Mouse (Mus musculus) hindbrain, embryonic 15.5 days (tissue): ENCODE measurements around the gene Islr2. TPM values are rescaled to one million over a fixed set of nuclear protein-coding genes. Genes with fewer than 3 reads are reported as not detected.

Experiments used
- ATAC-seq: fragments of 200-750 bp; cut with Nextera tagmentation; 2 replicates; pipeline ENCODE4 v1.8.0; 2017; ENCODE audit warnings: low read depth, moderate number of reproducible peaks, moderate TSS enrichment; ENCODE audit not compliant: low FRiP score
- H3K27ac ChIP-seq: fragments of 300-500 bp; sonication (generic); replicated peaks from 2 replicates; pipeline ENCODE4 v1.5.1; 2015; ENCODE audit warnings: mild to moderate bottlenecking, inconsistent platforms
- H3K27me3 ChIP-seq: fragments of 300-500 bp; sonication (generic); 2 replicates; pipeline ENCODE4 v1.6.1; 2015; ENCODE audit warnings: control low read depth, inconsistent platforms
- H3K36me3 ChIP-seq: fragments of 300-500 bp; sonication (generic); 2 replicates; pipeline ENCODE4 v1.6.1; 2015; ENCODE audit warnings: control low read depth, inconsistent platforms
- H3K4me1 ChIP-seq: fragments of 300-500 bp; sonication (generic); replicated peaks from 2 replicates; pipeline ENCODE4 v1.6.1; 2015; ENCODE audit warnings: control low read depth, inconsistent platforms
- H3K4me2 ChIP-seq: fragments of 300-500 bp; sonication (generic); 2 replicates; pipeline ENCODE4 v1.6.1; 2015; ENCODE audit warnings: moderate library complexity, mild to moderate bottlenecking, inconsistent platforms
- H3K4me3 ChIP-seq: fragments of 300-500 bp; sonication (generic); 2 replicates; pipeline ENCODE4 v1.5.1; 2015; ENCODE audit warnings: mild to moderate bottlenecking, inconsistent platforms
- H3K9ac ChIP-seq: fragments of 300-500 bp; sonication (generic); 2 replicates; pipeline ENCODE4 v1.6.1; 2015; ENCODE audit warnings: inconsistent platforms
- H3K9me3 ChIP-seq: fragments of 300-500 bp; sonication (generic); 2 replicates; pipeline ENCODE4 v1.6.1; 2016; ENCODE audit warnings: control low read depth, inconsistent platforms
- WGBS: fragments of 180-500 bp; shearing (Covaris S2); methylation state at CpG from one replicate; pipeline ENCODE4 v1.1.7; 2015; 5-methylcytosine and 5-hydroxymethylcytosine counted together
- polyA plus RNA-seq: library from polyadenylated mRNA; unstranded; fragments of >200 nt; fragmentation: Nextera tagmentation; extraction: Ambion mirVana; gene quantifications from 2 replicates; pipeline ENCODE4 v1.2.1, GENCODE M21; 2015

Islr2 gene
- polyA plus RNA-seq, 1 experiment from 2014 or later = 27.6 TPM

DNA sequence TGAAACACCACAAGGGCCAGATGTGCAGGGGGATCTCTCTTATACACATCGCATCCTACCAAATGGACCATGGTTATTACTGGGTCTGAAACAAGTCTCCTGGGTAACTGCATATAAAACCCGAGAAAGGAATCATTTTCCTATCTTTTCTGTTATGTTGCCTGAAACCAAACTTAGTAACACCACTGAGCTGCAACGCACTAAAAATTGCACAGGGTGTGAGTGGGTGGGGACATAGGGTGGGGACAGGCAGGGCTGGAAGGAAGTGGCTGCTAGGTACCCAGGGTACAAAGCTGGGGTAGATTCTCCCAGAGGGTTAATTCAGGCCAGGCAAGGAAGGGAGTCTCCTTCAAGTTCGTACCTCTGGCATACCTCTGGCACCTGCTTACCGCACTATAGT, 38.6 kb upstream of the Islr2 start:
- 82% methylated on average over 5 of the region's 5 CpGs for WGBS

DNA sequence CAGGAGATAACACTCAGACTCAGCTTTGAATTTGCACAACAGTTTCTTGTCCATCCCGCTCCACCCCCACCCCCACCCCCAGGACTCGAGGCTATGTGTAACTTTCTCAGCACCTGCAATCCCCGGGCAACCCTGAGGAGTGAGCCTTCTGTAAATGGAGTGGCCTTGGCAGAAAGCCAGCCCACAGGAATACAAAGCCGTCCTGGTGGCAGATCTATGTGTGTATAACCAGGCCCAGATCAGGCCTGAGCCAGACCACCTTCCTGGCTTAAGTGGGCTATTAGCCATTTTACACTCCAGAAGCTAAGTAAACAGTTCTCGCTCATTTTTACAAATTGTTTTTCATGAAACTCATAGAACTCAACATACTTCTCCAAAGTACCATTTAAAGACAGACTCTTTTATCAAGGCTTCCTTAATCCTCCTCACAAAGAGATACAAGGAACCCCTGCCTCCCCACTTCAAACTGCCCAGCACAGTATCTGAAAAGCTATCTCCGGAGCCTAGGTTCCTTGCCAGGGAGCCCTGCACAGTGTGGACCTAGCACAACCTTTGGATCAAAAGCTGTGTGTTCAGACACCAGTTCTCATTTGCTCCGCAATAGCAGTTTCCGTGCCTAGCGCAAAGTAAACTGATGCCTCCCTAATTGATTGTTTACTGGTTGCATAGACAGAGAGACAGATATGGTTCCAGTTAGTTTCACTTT, 37.8 kb upstream of the Islr2 start:
- no peak overlapping the region for H3K4me2 ChIP-seq
- H3K9me3 ChIP-seq = no peaks in the 10 kb centered on the region
- peak overlapping the region; percentile 20; the same call in 1 of the 2 replicates for H3K27ac ChIP-seq
- H3K9ac ChIP-seq = no peak overlapping the region
- peak; percentile 56; the same call in 1 of the 2 replicates for ATAC-seq
- peaks cover 15% of the 10 kb centered on the region for H3K4me1 ChIP-seq
- no peaks in the 10 kb centered on the region for H3K36me3 ChIP-seq
- 52% methylated on average over 9 of the region's 9 CpGs for WGBS
- H3K4me3 ChIP-seq = no peak overlapping the region
- H3K27me3 ChIP-seq = no peaks in the 10 kb centered on the region

More for the DNA sequence above, 38.6 kb upstream of the Islr2 start:
- Histone ChIP-seq H3K9me3 (no peaks in the 10 kb centered on the region), H3K4me1 (peaks cover 21% of the 10 kb centered on the region), H3K27me3 (no peaks in the 10 kb centered on the region), H3K9ac (no peak overlapping the region), H3K4me2 (no peak overlapping the region), H3K4me3 (no peak overlapping the region), H3K27ac (no peak overlapping the region), H3K36me3 (no peaks in the 10 kb centered on the region)
- no peak for ATAC-seq

DNA sequence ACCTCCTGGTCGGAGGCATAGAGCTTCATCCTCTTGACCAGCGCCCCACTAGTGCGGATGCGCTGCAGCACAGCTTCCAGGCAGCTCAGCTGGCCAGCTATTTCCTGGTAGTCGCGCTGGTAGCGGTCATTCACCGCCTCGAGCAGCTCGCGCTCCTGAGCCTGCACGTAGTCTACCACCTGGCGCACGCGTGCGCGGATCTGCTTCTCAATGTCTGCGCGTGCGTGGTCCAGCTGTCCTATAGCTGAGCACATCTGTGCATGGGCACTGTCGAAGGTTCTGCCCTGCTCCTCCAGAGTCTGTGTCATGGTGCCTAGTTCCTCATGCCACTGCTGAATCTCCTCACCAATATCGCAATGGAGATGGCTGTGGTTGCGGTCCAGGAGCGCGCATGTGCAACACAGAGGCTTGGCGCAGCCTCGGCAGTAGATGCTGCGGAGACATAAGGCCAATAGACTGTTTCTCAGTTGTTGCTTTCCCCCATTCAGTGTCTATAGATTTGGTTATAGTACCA, 30.4 kb upstream of the Islr2 start:
- Histone ChIP-seq H3K4me3 (no peak overlapping the region), H3K27me3 (no peaks in the 10 kb centered on the region), H3K4me2 (no peak overlapping the region), H3K4me1 (no peaks in the 10 kb centered on the region), H3K36me3 (no peaks in the 10 kb centered on the region), H3K9ac (no peak overlapping the region), H3K9me3 (no peaks in the 10 kb centered on the region), H3K27ac (no peak overlapping the region)
- WGBS = 98% methylated on average over 28 of the region's 28 CpGs
- ATAC-seq = no peak

DNA sequence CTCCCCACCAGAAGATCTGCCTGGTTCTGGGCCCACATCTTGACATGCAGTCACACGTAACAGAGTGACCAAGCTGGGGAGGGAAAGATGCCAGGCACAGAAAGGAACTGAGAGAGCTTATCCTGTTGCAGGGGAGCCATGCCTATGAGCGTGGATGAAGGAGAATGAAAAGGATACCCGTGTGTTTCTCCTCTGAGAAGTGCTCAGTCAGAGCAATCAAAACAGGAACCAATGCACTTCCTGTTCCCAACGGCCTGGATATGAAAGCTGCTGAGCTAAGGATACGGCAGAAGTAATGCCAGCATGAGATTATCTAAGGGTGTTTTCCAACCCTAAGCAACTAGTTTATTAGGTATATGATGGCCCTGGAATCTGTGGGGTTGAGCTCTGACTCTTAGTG, 28.3 kb upstream of the Islr2 start:
- Histone ChIP-seq H3K4me2 (no peak overlapping the region), H3K4me3 (no peak overlapping the region), H3K36me3 (no peaks in the 10 kb centered on the region), H3K9ac (no peak overlapping the region), H3K27me3 (no peaks in the 10 kb centered on the region), H3K4me1 (no peaks in the 10 kb centered on the region), H3K9me3 (no peaks in the 10 kb centered on the region), H3K27ac (no peak overlapping the region)
- 77% methylated on average over 5 of the region's 5 CpGs for WGBS
- no peak for ATAC-seq

- H3K4me3 ChIP-seq = no peak overlapping the region
- no peak overlapping the region for H3K27ac ChIP-seq
- H3K36me3 ChIP-seq = no peaks in the 10 kb centered on the region
- H3K4me1 ChIP-seq = no peaks in the 10 kb centered on the region
- no peak overlapping the region for H3K9ac ChIP-seq
- H3K27me3 ChIP-seq = no peaks in the 10 kb centered on the region
- H3K4me2 ChIP-seq = no peak overlapping the region
- no peak for ATAC-seq
- H3K9me3 ChIP-seq = no peaks in the 10 kb centered on the region
- 77% methylated on average over 6 of the region's 6 CpGs for WGBS
Observed at GRCm38 (mm10) chr9:58231746-58232145, 27.6 kb upstream of the Islr2 start.

DNA sequence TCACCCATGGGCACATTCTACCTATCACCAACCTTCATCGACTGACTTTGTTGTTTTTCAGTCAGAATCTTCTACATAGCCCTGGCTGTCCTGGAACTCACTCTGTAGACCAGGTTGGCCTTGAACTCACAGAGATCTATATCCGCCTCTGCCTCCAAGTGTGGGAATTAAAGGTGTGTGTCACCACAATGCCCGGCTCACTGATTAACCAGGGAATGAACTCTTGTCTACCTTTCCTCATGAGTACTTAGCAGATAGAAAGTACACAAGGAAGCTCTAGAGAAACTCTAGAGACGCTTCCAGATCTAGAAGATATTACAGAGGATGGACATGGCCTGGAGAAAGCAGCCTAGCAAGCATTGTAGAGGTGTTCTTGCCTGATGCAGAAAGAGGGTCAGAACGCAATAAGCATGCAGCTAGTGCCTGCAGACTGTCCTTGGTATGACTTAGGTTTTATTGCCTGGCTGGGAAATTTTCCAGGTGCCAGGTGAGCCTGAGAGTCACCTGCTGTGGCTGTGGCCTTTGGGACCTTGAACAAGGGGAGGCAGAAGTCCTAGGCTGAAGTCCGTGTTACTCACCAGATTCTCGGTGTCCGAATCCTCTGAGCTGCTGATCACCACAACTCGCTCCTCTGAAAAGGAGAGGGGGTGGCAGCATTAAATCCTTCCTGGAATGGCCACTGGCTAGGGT, 24.8 kb upstream of the Islr2 start:
- H3K27me3 ChIP-seq = no peaks in the 10 kb centered on the region
- no peaks in the 10 kb centered on the region for H3K9me3 ChIP-seq
- H3K4me1 ChIP-seq = no peaks in the 10 kb centered on the region
- WGBS = 92% methylated on average over 9 of the region's 9 CpGs
- H3K9ac ChIP-seq = no peak overlapping the region
- ATAC-seq = no peak
- no peaks in the 10 kb centered on the region for H3K36me3 ChIP-seq
- H3K4me3 ChIP-seq = no peak overlapping the region
- H3K4me2 ChIP-seq = no peak overlapping the region
- H3K27ac ChIP-seq = no peak overlapping the region

DNA sequence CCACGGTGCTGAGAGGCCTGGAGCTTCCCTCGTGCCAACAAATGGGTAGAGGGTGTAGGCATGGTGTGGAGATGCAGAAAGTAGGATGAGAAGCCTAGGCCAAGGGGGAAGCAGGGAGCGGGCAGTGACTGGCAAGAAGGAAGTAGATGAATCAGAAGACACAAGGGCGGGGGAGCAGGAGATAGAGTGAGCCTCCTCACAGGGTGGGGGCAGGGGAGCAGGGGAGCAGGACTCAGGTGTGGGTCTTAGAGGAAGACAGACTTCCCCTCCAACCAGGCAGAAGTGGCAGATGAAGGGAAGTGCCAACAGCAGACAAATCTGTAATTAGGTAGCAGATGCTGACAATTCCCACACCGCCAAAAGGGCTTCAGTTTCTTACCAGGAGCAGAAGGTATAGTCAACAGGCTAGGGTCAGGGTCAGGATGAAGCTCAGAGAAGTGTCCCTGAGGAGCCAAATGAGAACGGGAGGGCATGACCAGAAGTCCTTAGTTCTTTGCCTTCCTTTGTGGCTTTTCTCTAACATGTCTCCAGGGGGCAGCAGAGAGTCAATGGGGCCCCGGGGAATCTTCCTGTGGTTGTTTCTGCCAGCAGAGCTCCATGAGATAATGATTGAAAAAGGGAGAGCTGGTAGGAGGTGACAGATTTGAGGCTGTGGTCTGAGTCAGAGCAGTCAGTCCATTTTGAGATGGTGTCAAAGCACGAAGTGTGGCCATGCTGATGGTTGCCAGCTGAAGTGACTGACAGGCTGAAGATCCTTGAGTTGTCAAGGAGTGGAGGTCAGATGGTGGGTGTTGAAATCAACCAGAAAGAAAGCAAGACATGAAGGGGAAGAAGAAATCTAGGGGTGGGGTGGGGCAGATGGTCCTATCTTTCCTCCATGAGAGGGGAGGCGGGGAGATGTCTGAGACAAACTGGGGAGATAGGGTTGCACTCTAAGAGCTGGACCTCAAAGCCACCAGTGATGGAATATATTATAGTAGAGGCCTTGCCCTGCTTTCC, 22.1 kb upstream of the Islr2 start:
- ATAC-seq = no peak
- Histone ChIP-seq H3K27me3 (no peaks in the 10 kb centered on the region), H3K27ac (no peak overlapping the region), H3K9me3 (no peaks in the 10 kb centered on the region), H3K36me3 (no peaks in the 10 kb centered on the region), H3K9ac (no peak overlapping the region), H3K4me3 (no peak overlapping the region), H3K4me2 (no peak overlapping the region), H3K4me1 (no peaks in the 10 kb centered on the region)
- WGBS = 62% methylated on average over 9 of the region's 9 CpGs

GRCm38 (mm10) chr9:58224356-58224755, 20.2 kb upstream of the Islr2 start:
- H3K4me3 ChIP-seq = no peak overlapping the region
- H3K4me1 ChIP-seq = no peaks in the 10 kb centered on the region
- no peak overlapping the region for H3K4me2 ChIP-seq
- 80% methylated on average over 2 of the region's 2 CpGs for WGBS
- no peak for ATAC-seq
- peak overlapping the region; percentile 5; the same call in 1 of the 2 replicates for H3K27ac ChIP-seq
- no peak overlapping the region for H3K9ac ChIP-seq
- H3K36me3 ChIP-seq = no peaks in the 10 kb centered on the region
- no peaks in the 10 kb centered on the region for H3K27me3 ChIP-seq
- H3K9me3 ChIP-seq = no peaks in the 10 kb centered on the region

DNA sequence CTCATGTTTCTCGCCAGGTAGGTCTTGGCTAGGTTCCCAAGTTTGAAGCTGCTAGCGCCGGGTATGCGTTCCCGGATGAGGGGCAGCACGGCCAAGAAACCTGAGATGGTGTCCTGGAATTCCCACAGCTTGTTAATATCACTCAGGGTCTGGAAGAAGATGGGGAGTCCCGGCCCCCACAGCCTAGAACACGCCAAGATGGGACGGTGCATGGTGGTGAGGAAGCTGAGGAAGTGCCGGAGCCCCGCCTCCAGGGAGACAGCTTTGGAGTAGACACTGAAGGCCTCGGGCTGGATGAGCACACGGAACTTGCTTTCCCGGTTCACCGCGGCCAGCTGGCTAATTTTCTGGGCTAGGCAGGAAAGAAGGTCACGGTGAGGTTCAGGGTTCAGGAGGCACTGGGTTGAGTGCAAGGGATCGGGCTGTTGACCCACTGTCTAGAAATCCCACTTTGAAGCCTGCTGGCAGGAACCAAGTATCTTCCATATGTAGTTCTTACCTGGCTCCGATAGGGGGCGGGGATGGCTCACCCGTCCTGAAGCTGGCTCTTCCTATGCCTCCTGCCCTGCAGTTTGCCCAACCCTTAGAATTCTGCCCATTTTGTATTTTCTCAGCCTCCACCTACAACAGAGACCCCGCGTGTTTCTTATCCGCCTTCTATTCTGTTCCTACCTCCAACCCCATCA, 16.2 kb upstream of the Islr2 start:
- Histone ChIP-seq H3K4me2 (no peak overlapping the region), H3K9ac (no peak overlapping the region), H3K9me3 (no peaks in the 10 kb centered on the region), H3K27me3 (no peaks in the 10 kb centered on the region), H3K4me3 (no peak overlapping the region), H3K27ac (no peak overlapping the region), H3K36me3 (no peaks in the 10 kb centered on the region), H3K4me1 (no peaks in the 10 kb centered on the region)
- 69% methylated on average over 24 of the region's 24 CpGs for WGBS
- ATAC-seq = no peak

DNA sequence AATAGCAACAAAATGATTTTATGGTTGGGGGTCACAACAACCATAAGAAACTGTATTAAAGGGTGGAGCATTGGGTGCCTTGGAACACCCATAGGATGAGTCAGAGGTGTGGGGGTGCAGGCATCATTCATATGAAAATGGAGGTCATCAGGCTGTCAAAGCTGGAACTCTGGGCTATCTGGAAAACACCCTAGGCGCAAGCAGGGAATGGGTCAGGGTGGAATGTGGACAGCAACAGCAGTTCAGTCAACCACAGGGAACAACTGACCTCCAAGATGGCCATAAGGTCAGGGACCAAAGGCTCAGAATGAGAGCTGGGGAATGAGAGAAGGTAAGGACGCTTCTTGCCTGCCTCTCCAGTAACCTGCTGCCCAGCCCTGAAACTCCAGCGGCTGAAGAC, 14.4 kb upstream of the Islr2 start:
- Histone ChIP-seq H3K9ac (no peak overlapping the region), H3K36me3 (no peaks in the 10 kb centered on the region), H3K4me1 (no peaks in the 10 kb centered on the region; the same call in 1 of the 2 replicates), H3K27ac (no peak overlapping the region), H3K4me3 (no peak overlapping the region), H3K9me3 (no peaks in the 10 kb centered on the region), H3K4me2 (no peak overlapping the region), H3K27me3 (0 out of 2 replicates have a peak, but pooled peaks cover 2% of the 10 kb centered on the region)
- WGBS = 88% methylated on average over 3 of the region's 3 CpGs
- no peak for ATAC-seq

GRCm38 (mm10) chr9:58216402-58216801, 12.3 kb upstream of the Islr2 start:
- no peak overlapping the region for H3K9ac ChIP-seq
- H3K27ac ChIP-seq = no peak overlapping the region
- 0 out of 2 replicates have a peak, but pooled peaks cover 2% of the 10 kb centered on the region for H3K27me3 ChIP-seq
- H3K4me1 ChIP-seq = no peaks in the 10 kb centered on the region; the same call in 1 of the 2 replicates
- no peak overlapping the region for H3K4me2 ChIP-seq
- H3K9me3 ChIP-seq = no peaks in the 10 kb centered on the region
- ATAC-seq = peak; percentile 67; the same call in 1 of the 2 replicates
- H3K36me3 ChIP-seq = no peaks in the 10 kb centered on the region
- WGBS = 44% methylated on average over 6 of the region's 6 CpGs
- no peak overlapping the region for H3K4me3 ChIP-seq
